Mouse (Mus musculus) erythroblast, embryonic 14.5 days (primary cell): ENCODE measurements at regions not wholly inside any gene's neighbourhood (a gene's known extent, or its start where the extent isn't known, plus 50 kb on each side); places are given as distances from the start of the nearest gene placed in this dataset.

Experiments
- H3K27me3 ChIP-seq: 2 replicates; pipeline ENCODE4 v1.6.1; 2012; ENCODE audit warnings: inconsistent platforms; ENCODE audit not compliant: control insufficient read depth
- H3K36me3 ChIP-seq: 2 replicates; pipeline ENCODE4 v1.6.1; 2012; ENCODE audit warnings: mild to moderate bottlenecking, inconsistent platforms; ENCODE audit not compliant: control insufficient read depth
- H3K4me1 ChIP-seq: 2 replicates; pipeline ENCODE4 v1.6.1; 2012; ENCODE audit warnings: inconsistent platforms; ENCODE audit not compliant: control insufficient read depth
- H3K4me3 ChIP-seq: replicated peaks from 2 replicates; pipeline ENCODE3; 2012; ENCODE audit warnings: moderate library complexity, mild to moderate bottlenecking, inconsistent platforms
- H3K9me3 ChIP-seq: 2 replicates; pipeline ENCODE4 v1.6.1; 2012; ENCODE audit warnings: low read length, inconsistent platforms, mixed read lengths; ENCODE audit not compliant: control insufficient read depth
- GATA1 ChIP-seq: IDR thresholded peaks from 2 replicates; pipeline ENCODE4 v1.6.1; 2012; ENCODE audit warnings: low read length, inconsistent platforms, mixed read lengths
- TAL1 ChIP-seq: IDR thresholded peaks from 3 replicates; pipeline ENCODE4 v1.6.1; 2012; ENCODE audit warnings: low read length, inconsistent platforms, mixed read lengths

GRCm38 (mm10) chrX:19164151-19164550 lies 317.0 kb downstream of the Tex13c3 start:
- Histone ChIP-seq H3K27me3 (no peaks in the 10 kb centered on the region), H3K4me1 (no peaks in the 10 kb centered on the region), H3K9me3 (no peaks in the 10 kb centered on the region), H3K4me3 (no peak overlapping the region), H3K36me3 (no peaks in the 10 kb centered on the region)
- TF ChIP-seq TAL1 (no peak), GATA1 (no peak)

GRCm38 (mm10) chrX:19162958-19163357 lies 318.2 kb downstream of the Tex13c3 start:
- H3K36me3 ChIP-seq: no peaks in the 10 kb centered on the region; the same call in 1 of the 2 replicates
- no peaks in the 10 kb centered on the region for H3K27me3 ChIP-seq
- H3K9me3 ChIP-seq: no peaks in the 10 kb centered on the region
- H3K4me1 ChIP-seq: no peaks in the 10 kb centered on the region
- no peak for TF ChIP-seq TAL1
- TF ChIP-seq GATA1: no peak
- no peak overlapping the region for H3K4me3 ChIP-seq

- Histone ChIP-seq H3K4me1 (no peaks in the 10 kb centered on the region), H3K27me3 (no peaks in the 10 kb centered on the region), H3K9me3 (no peaks in the 10 kb centered on the region), H3K4me3 (no peak overlapping the region), H3K36me3 (no peaks in the 10 kb centered on the region; the same call in 1 of the 2 replicates)
- TF ChIP-seq TAL1: no peak
- no peak for TF ChIP-seq GATA1
Observed at GRCm38 (mm10) chrX:19162351-19162750, 318.8 kb downstream of the Tex13c3 start.

GRCm38 (mm10) chrX:19160275-19160930 lies 320.7 kb downstream of the Tex13c3 start:
- no peaks in the 10 kb centered on the region for H3K9me3 ChIP-seq
- H3K27me3 ChIP-seq: no peaks in the 10 kb centered on the region
- H3K4me1 ChIP-seq: no peaks in the 10 kb centered on the region
- no peak for TF ChIP-seq TAL1
- no peak for TF ChIP-seq GATA1
- H3K36me3 ChIP-seq: no peaks in the 10 kb centered on the region; the same call in 1 of the 2 replicates
- H3K4me3 ChIP-seq: no peak overlapping the region

GRCm38 (mm10) chrX:19157464-19158203 lies 323.5 kb downstream of the Tex13c3 start:
- Histone ChIP-seq H3K27me3 (no peaks in the 10 kb centered on the region), H3K4me3 (no peak overlapping the region), H3K4me1 (no peaks in the 10 kb centered on the region), H3K9me3 (no peaks in the 10 kb centered on the region), H3K36me3 (no peaks in the 10 kb centered on the region; the same call in 1 of the 2 replicates)
- TF ChIP-seq GATA1: no peak
- no peak for TF ChIP-seq TAL1

- no peak for TF ChIP-seq GATA1
- TF ChIP-seq TAL1: no peak
- no peaks in the 10 kb centered on the region for H3K4me1 ChIP-seq
- no peaks in the 10 kb centered on the region for H3K27me3 ChIP-seq
- H3K9me3 ChIP-seq: no peaks in the 10 kb centered on the region
- H3K36me3 ChIP-seq: no peaks in the 10 kb centered on the region; the same call in 1 of the 2 replicates
- no peak overlapping the region for H3K4me3 ChIP-seq
Observed at GRCm38 (mm10) chrX:19153619-19154018, 327.5 kb downstream of the Tex13c3 start.

GRCm38 (mm10) chrX:19152170-19152861 lies 328.8 kb downstream of the Tex13c3 start:
- Histone ChIP-seq H3K36me3 (no peaks in the 10 kb centered on the region), H3K4me1 (no peaks in the 10 kb centered on the region), H3K27me3 (no peaks in the 10 kb centered on the region), H3K9me3 (no peaks in the 10 kb centered on the region), H3K4me3 (no peak overlapping the region)
- no peak for TF ChIP-seq GATA1
- TF ChIP-seq TAL1: no peak

GRCm38 (mm10) chrX:19150606-19151005 lies 330.5 kb downstream of the Tex13c3 start:
- Histone ChIP-seq H3K4me3 (no peak overlapping the region), H3K27me3 (no peaks in the 10 kb centered on the region), H3K36me3 (no peaks in the 10 kb centered on the region), H3K9me3 (no peaks in the 10 kb centered on the region), H3K4me1 (no peaks in the 10 kb centered on the region)
- TF ChIP-seq TAL1 (no peak), GATA1 (no peak)

- H3K27me3 ChIP-seq: no peaks in the 10 kb centered on the region
- no peaks in the 10 kb centered on the region for H3K9me3 ChIP-seq
- TF ChIP-seq TAL1: no peak
- no peak for TF ChIP-seq GATA1
- H3K4me1 ChIP-seq: no peaks in the 10 kb centered on the region
- H3K4me3 ChIP-seq: no peak overlapping the region
- H3K36me3 ChIP-seq: no peaks in the 10 kb centered on the region
Observed at GRCm38 (mm10) chrX:19148672-19149071, 332.4 kb downstream of the Tex13c3 start.
